Mouse (Mus musculus): ENCODE measurements around the gene Scfd2.

GRCm38 (mm10) chr5:74302331-74302730, 229.2 kb downstream of the Scfd2 start:
- TF ChIP-seq POLR2A (IDR thresholded peaks at IDR 0.05; ENCODE audit: borderline replicate concordance, extremely low read depth, low read depth, low read length) (no peak), CTCF (IDR thresholded peaks at IDR 0.05; ENCODE audit: insufficient read depth, low read length) (no peak)
